Mouse (Mus musculus): ENCODE results near the gene Zbtb4.

Gene Zbtb4

DNA sequence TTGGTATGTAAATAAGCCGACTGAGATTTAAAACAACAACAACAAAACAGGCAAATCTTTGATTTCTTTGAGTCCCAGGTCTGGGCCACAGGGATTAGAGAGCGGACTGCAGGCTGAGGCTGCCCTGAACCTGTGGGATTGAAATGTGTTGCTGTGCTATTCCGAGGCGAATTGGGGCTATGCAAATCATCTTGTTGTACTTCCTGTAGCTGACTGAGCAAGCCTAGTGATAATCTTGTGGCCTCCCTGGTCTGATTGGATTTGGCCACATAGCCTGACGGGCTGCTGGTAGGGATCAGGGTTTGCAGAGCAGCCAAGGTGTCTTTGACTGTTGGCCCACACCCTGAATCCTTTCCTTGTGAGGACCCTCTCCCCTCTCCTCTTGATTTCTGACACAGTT lies 9.2 kb downstream of the Zbtb4 start:
- Histone ChIP-seq H3K4me3 (replicated peaks; ENCODE audit: low read length) (peak overlapping the region; percentile 63; the same call in 1 of the 2 replicates), H3K9me3 (ENCODE audit: low read length) (no peaks in the 10 kb centered on the region), H3K27me3 (ENCODE audit: insufficient read depth, low read length) (peaks cover 47% of the 10 kb centered on the region), H3K36me3 (ENCODE audit: insufficient read depth, low read length) (no peaks in the 10 kb centered on the region; the same call in 1 of the 2 replicates), H3K4me1 (replicated peaks; ENCODE audit: low read depth, low read length) (peaks cover 55% of the 10 kb centered on the region)
- TF ChIP-seq POU5F1 (IDR thresholded peaks at IDR 0.05; ENCODE audit: borderline replicate concordance, low read length) = no peak

DNA sequence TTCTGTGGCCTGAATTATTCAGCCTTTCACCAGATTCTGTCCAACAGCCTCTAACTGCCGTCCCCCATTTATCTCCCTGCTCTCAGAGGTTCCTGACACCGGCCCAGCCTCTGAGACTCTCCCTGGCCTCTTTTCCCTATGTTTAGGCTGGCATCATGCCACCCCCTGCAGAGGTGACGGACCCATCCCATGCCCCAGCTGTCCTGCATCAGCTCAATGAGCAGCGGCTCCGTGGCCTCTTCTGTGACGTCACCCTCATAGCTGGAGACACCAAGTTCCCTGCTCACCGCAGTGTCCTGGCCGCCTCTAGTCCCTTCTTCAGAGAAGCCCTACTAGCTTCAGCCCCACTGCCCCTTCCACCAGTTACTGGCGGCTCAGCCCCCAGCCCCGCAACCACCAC lies 10.0 kb downstream of the Zbtb4 start:
- Histone ChIP-seq H3K27me3 (ENCODE audit: insufficient read depth, low read length) (peaks cover 49% of the 10 kb centered on the region), H3K9me3 (ENCODE audit: low read length) (no peaks in the 10 kb centered on the region), H3K36me3 (ENCODE audit: insufficient read depth, low read length) (no peaks in the 10 kb centered on the region), H3K4me1 (replicated peaks; ENCODE audit: low read depth, low read length) (peaks cover 60% of the 10 kb centered on the region), H3K4me3 (replicated peaks; ENCODE audit: low read length) (peak overlapping the region; percentile 63)
- TF ChIP-seq CTCF (conservative IDR thresholded peaks at IDR 0.05; ENCODE audit: low read length) (no peak), NANOG (IDR thresholded peaks at IDR 0.05; ENCODE audit: borderline replicate concordance, low read length) (no peak)

DNA sequence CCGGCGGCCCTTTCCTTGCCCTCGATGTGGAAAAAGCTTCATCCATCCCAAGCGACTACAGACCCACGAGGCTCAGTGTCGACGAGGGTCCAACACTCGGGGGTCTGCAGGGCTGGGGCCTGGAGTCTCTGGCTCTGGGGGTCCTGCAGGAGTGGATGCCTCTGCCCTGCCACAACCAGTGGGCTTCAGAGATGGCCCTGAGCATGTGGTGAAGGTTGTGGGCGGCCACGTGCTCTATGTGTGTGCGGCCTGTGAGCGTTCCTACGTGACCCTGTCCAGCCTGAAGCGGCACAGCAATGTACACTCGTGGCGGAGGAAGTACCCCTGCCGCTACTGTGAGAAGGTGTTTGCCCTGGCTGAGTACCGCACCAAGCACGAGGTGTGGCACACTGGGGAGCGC lies 10.8 kb downstream of the Zbtb4 start:
- Histone ChIP-seq H3K4me3 (replicated peaks; ENCODE audit: low read length) (peak overlapping the region; percentile 63), H3K9me3 (ENCODE audit: low read length) (no peaks in the 10 kb centered on the region), H3K36me3 (ENCODE audit: insufficient read depth, low read length) (no peaks in the 10 kb centered on the region), H3K27me3 (ENCODE audit: insufficient read depth, low read length) (peaks cover 50% of the 10 kb centered on the region), H3K4me1 (replicated peaks; ENCODE audit: low read depth, low read length) (peaks cover 66% of the 10 kb centered on the region)
- TF ChIP-seq CTCF (conservative IDR thresholded peaks at IDR 0.05; ENCODE audit: low read length) (no peak), NANOG (IDR thresholded peaks at IDR 0.05; ENCODE audit: borderline replicate concordance, low read length) (no peak), POU5F1 (IDR thresholded peaks at IDR 0.05; ENCODE audit: borderline replicate concordance, low read length) (no peak)

DNA sequence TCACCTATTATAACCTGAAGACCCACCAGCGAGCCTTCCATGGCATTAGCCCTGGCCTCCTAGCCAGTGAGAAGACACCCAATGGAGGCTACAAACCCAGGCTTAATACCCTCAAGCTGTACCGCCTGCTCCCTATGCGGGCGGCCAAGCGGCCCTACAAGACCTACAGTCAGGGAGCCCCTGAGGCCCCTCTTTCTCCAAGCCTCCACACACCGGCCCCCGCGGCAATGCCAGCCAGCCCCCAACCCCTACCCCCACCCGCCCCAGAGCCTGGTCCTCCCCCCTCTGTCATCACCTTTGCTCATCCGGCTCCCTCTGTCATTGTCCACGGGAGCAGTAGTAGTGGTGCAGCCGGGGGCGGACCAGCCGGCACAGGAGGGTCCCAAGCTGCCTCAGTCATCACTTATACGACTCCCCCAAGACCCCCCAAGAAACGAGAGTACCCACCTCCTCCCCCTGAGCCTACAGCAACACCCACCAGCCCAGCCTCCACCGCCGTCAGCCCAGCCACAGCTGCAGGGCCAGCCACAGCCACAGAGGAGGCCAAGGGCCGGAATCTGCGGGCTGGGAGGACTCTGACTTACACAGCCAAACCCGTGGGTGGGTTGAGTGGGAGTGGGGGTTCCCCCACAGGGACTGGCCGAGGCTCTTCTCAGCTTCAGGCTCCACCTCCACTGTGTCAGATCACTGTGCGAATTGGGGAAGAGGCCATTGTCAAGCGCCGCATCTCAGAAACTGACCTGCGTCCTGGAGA lies 12.0 kb downstream of the Zbtb4 start:
- Histone ChIP-seq H3K27me3 (ENCODE audit: insufficient read depth, low read length) (peaks cover 50% of the 10 kb centered on the region), H3K36me3 (ENCODE audit: insufficient read depth, low read length) (no peaks in the 10 kb centered on the region), H3K4me1 (replicated peaks; ENCODE audit: low read depth, low read length) (peaks cover 78% of the 10 kb centered on the region), H3K9me3 (ENCODE audit: low read length) (no peaks in the 10 kb centered on the region), H3K4me3 (replicated peaks; ENCODE audit: low read length) (peak overlapping the region; percentile 49)
- no peak for TF ChIP-seq POU5F1 (IDR thresholded peaks at IDR 0.05; ENCODE audit: borderline replicate concordance, low read length)

DNA sequence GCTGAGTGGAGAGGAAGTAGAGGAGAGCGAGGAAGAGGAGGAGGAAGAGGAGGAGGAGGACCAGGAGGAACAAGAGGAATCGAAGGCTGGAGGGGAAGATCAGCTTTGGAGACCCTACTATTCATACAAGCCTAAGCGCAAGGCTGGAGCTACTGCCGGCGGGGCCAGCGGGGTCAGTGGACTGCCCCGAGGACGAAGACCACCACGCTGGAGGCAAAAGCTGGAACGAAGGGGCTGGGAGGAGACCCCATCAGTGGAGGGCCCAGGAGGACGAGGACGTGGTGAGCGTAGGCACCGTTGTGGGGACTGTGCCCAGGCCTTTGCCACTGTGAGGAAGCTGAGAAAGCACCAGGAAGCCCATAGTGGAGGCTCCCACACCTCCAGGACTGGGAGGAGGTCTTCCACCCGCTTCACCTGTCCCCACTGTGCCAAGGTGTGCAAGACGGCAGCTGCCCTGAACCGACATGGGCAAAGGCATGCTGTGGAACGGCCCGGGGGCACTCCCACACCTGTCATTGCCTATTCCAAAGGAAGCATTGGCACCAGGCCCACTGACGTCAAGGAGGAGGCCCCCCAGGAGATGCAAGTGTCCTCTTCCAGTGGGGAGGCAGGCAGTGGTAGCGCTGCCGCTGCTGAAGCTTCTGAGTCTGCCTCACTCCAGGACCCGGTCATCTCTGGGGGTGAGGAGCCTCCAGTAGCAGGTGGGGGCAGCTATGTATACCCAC lies 12.7 kb downstream of the Zbtb4 start:
- peaks cover 83% of the 10 kb centered on the region for H3K4me1 ChIP-seq (replicated peaks; ENCODE audit: low read depth, low read length)
- H3K4me3 ChIP-seq (replicated peaks; ENCODE audit: low read length) = peak overlapping the region; percentile 49
- peaks cover 50% of the 10 kb centered on the region for H3K27me3 ChIP-seq (ENCODE audit: insufficient read depth, low read length)
- TF ChIP-seq CTCF (conservative IDR thresholded peaks at IDR 0.05; ENCODE audit: low read length) = no peak
- no peak for TF ChIP-seq POU5F1 (IDR thresholded peaks at IDR 0.05; ENCODE audit: borderline replicate concordance, low read length)
- no peak for TF ChIP-seq NANOG (IDR thresholded peaks at IDR 0.05; ENCODE audit: borderline replicate concordance, low read length)
- H3K9me3 ChIP-seq (ENCODE audit: low read length) = no peaks in the 10 kb centered on the region
- no peaks in the 10 kb centered on the region for H3K36me3 ChIP-seq (ENCODE audit: insufficient read depth, low read length)

DNA sequence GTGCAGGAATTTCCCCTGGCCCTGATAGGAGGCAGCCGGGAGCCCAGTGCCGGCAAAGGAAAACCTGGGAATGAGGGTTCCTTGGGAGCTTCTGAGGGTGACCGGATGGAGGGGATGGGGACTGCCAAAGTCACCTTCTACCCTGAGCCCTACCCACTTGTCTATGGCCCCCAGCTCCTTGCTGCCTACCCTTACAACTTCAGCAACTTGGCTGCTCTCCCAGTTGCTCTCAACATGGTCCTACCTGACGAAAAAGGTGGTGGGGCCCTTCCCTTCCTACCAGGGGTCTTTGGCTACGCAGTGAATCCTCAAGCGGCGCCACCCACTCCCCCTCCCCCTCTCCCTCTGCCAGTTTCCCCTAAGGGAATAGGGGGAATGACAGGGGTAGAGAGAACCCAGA lies 13.3 kb downstream of the Zbtb4 start:
- H3K4me1 ChIP-seq (replicated peaks; ENCODE audit: low read depth, low read length) = peaks cover 88% of the 10 kb centered on the region
- H3K4me3 ChIP-seq (replicated peaks; ENCODE audit: low read length) = no peak overlapping the region
- H3K27me3 ChIP-seq (ENCODE audit: insufficient read depth, low read length) = peaks cover 50% of the 10 kb centered on the region
- no peaks in the 10 kb centered on the region for H3K36me3 ChIP-seq (ENCODE audit: insufficient read depth, low read length)
- no peaks in the 10 kb centered on the region for H3K9me3 ChIP-seq (ENCODE audit: low read length)
- TF ChIP-seq NANOG (IDR thresholded peaks at IDR 0.05; ENCODE audit: borderline replicate concordance, low read length) = no peak
- TF ChIP-seq CTCF (conservative IDR thresholded peaks at IDR 0.05; ENCODE audit: low read length) = no peak
- no peak for TF ChIP-seq POU5F1 (IDR thresholded peaks at IDR 0.05; ENCODE audit: borderline replicate concordance, low read length)

DNA sequence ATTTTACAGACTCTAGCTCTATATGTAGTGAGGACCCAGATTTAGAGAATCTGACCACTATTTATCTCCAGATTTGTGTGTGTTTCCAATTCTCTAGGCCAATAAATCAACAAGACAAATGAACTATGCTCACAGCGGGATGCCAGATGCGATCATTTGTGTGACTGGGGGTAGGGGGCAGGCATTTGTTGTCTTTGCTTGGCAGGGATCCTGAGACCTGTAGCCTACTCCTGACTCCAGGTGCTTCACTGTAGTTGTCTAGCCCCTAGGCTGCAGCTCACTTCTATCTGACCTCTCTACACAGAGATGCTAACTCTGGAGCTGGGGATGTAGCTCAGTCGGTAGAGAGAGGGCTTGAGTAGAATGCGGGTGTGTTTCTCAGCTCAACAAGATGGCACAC lies 16.1 kb downstream of the Zbtb4 start:
- TF ChIP-seq NANOG (IDR thresholded peaks at IDR 0.05; ENCODE audit: borderline replicate concordance, low read length) (peak; percentile 41; the same call in 1 of the 2 replicates), POU5F1 (IDR thresholded peaks at IDR 0.05; ENCODE audit: borderline replicate concordance, low read length) (no peak), CTCF (conservative IDR thresholded peaks at IDR 0.05; ENCODE audit: low read length) (no peak)
- H3K27me3 ChIP-seq (ENCODE audit: insufficient read depth, low read length) = peaks cover 38% of the 10 kb centered on the region
- no peak overlapping the region for H3K4me3 ChIP-seq (replicated peaks; ENCODE audit: low read length)
- H3K36me3 ChIP-seq (ENCODE audit: insufficient read depth, low read length) = no peaks in the 10 kb centered on the region
- peaks cover 91% of the 10 kb centered on the region for H3K4me1 ChIP-seq (replicated peaks; ENCODE audit: low read depth, low read length)
- H3K9me3 ChIP-seq (ENCODE audit: low read length) = no peaks in the 10 kb centered on the region

DNA sequence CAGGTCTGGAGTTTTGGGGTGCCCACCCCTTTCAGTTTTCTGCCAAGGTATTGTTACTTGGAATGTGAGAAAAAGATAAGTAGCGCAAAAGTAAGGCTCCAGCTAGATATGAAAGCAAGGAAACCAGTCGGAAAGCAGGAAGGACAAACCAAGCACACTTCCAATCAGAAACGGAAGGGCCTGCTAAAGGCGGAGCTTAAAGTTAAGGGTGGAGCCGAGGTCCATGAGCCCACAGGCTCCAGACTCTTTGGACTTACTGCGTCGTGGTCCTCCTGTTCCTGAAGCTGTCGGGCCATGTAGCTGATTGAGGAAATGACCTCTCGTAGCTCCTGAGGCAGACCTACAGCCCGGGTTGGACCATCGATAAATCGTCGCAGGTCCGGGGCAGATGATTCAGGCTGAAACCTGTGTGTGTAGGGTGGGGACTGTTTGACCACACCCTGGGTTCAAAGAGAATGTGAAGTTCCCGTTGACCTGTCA lies 19.1 kb downstream of the Zbtb4 start:
- H3K36me3 ChIP-seq (ENCODE audit: insufficient read depth, low read length) = no peaks in the 10 kb centered on the region
- TF ChIP-seq NANOG (IDR thresholded peaks at IDR 0.05; ENCODE audit: borderline replicate concordance, low read length) = no peak
- no peak for TF ChIP-seq POU5F1 (IDR thresholded peaks at IDR 0.05; ENCODE audit: borderline replicate concordance, low read length)
- TF ChIP-seq CTCF (conservative IDR thresholded peaks at IDR 0.05; ENCODE audit: low read length) = no peak
- no peaks in the 10 kb centered on the region for H3K9me3 ChIP-seq (ENCODE audit: low read length)
- H3K27me3 ChIP-seq (ENCODE audit: insufficient read depth, low read length) = peaks cover 10% of the 10 kb centered on the region
- H3K4me3 ChIP-seq (replicated peaks; ENCODE audit: low read length) = peak overlapping the region; percentile 67
- peaks cover 86% of the 10 kb centered on the region for H3K4me1 ChIP-seq (replicated peaks; ENCODE audit: low read depth, low read length)
